Mouse (Mus musculus) small intestine, adult 2 months (tissue): ENCODE measurements around the gene Smarca5. TPM values are rescaled to one million over a fixed set of nuclear protein-coding genes. Genes with fewer than 3 reads are reported as not detected.

ENCODE experiments used
- H3K27ac ChIP-seq: fragments of 200-500 bp; 2 replicates; pipeline ENCODE4 v1.5.1; 2012; ENCODE audit warnings: low read depth, low read length, control low read depth, inconsistent platforms; ENCODE audit not compliant: insufficient read depth
- H3K27me3 ChIP-seq: fragments of 200-500 bp; 2 replicates; pipeline ENCODE4 v1.6.1; 2012; ENCODE audit warnings: mild to moderate bottlenecking, moderate library complexity, low read length, inconsistent platforms; ENCODE audit not compliant: control insufficient read depth, insufficient read depth
- H3K36me3 ChIP-seq: fragments of 200-500 bp; 2 replicates; pipeline ENCODE4 v1.6.1; 2012; ENCODE audit warnings: mild to moderate bottlenecking, low read length, control low read depth, inconsistent platforms; ENCODE audit not compliant: control insufficient read depth, insufficient read depth
- H3K4me1 ChIP-seq: fragments of 200-500 bp; 2 replicates; pipeline ENCODE4 v1.6.1; 2012; ENCODE audit warnings: low read length, inconsistent platforms, mixed read lengths; ENCODE audit not compliant: control insufficient read depth, insufficient read depth, insufficient read length
- H3K4me3 ChIP-seq: fragments of 200-500 bp; 2 replicates; pipeline ENCODE4 v1.5.1; 2012; ENCODE audit warnings: low read depth, mild to moderate bottlenecking, control low read depth, inconsistent platforms, low read length, moderate library complexity
- CTCF ChIP-seq: fragments of 200-500 bp; IDR thresholded peaks from 2 replicates; pipeline ENCODE4 v1.5.1; 2012; ENCODE audit warnings: low read depth, mild to moderate bottlenecking, control low read depth, inconsistent platforms, low read length, moderate library complexity, mixed read lengths; ENCODE audit not compliant: insufficient replicate concordance, insufficient read length; ENCODE audit errors: extremely low read depth
- POLR2A ChIP-seq: fragments of 200-500 bp; IDR thresholded peaks from 2 replicates; pipeline ENCODE4 v1.6.1; 2012; ENCODE audit warnings: low read depth, mild to moderate bottlenecking, control low read depth, inconsistent platforms, low read length, moderate library complexity
- WGBS: fragments of 180-500 bp; shearing (Covaris S2); methylation state at CpG from one replicate; pipeline ENCODE4 v1.1.7; 2018; 5-methylcytosine and 5-hydroxymethylcytosine counted together
- polyA plus RNA-seq: library from polyadenylated mRNA; depleted of rRNA; stranded (reverse); fragments of >200 nt; gene quantifications from 2 replicates; pipeline ENCODE4 v1.2.3, GENCODE M21; 2012; rRNA removed

The Smarca5 gene
- polyA plus RNA-seq, 1 experiment: 7.0 TPM

DNA sequence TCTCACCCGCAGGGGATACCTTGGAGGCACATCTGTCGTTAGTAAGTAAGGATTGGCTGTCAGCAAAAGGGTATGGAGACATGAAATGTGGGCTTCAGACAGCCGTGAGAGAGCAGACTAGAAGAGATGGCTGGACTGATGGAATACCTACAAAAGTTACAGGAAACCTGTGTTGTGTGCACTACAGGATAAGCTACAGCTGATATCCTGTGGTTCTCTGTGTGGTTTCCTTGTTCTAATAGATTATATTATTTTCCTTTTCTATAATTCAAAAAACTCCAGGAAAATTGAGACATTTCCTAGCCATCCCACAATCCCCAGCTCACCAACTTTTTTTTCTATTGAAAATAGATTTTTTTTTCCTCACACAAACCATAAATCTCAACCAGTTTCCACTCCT, 75.8 kb downstream of the Smarca5 start:
- Histone ChIP-seq H3K27ac (no peak overlapping the region), H3K4me1 (no peaks in the 10 kb centered on the region), H3K27me3 (no peaks in the 10 kb centered on the region), H3K36me3 (no peaks in the 10 kb centered on the region), H3K4me3 (no peak overlapping the region)
- WGBS: 71% methylated on average over 3 of the region's 3 CpGs
- TF ChIP-seq CTCF: no peak
- no peak for TF ChIP-seq POLR2A

DNA sequence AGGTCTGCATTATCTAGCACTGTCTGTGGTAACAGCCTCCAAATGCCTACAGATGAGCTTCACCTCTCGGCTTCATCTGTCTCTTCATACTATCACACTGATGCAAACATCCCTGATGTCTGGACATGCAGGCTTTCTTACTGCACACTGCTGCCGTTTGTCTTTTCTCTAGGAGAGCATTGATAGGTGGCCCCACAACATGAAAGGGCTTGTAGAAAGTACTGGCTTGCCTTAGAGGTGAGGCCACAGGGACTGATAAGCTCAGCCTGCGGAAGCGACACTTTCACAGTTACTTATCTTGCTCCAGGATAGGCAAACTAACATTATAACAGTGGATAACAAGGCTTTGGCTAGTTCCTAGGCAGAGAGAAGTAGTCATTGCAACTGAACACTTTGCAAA, 78.2 kb downstream of the Smarca5 start:
- Histone ChIP-seq H3K4me1 (no peaks in the 10 kb centered on the region), H3K27me3 (no peaks in the 10 kb centered on the region), H3K4me3 (no peak overlapping the region), H3K36me3 (no peaks in the 10 kb centered on the region), H3K27ac (no peak overlapping the region)
- TF ChIP-seq CTCF (no peak), POLR2A (no peak)
- 37% methylated on average over 4 of the region's 4 CpGs for WGBS

DNA sequence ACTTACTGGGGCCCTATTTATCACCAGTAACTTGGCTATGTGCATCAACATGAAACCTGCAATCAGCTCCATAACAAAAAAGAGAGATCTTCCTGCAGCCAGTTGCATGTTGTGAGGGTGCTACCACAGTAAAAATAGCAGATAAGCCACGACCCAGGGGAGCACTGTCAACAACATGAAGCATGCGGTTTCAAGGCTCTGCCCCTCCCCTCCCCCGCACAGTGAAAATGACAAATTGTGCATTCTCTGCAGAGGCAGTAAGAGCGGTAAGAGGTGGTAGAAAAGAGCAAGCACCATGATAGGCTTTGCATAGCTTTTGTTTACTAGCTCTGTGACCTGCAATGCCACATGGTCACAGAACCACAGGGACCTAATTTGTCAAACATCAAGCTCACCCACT, 81.7 kb downstream of the Smarca5 start:
- H3K4me1 ChIP-seq: no peaks in the 10 kb centered on the region
- H3K4me3 ChIP-seq: no peak overlapping the region
- no peaks in the 10 kb centered on the region for H3K27me3 ChIP-seq
- TF ChIP-seq CTCF (no peak), POLR2A (no peak)
- no peaks in the 10 kb centered on the region for H3K36me3 ChIP-seq
- H3K27ac ChIP-seq: no peak overlapping the region
- WGBS: 31% methylated on average over 4 of the region's 4 CpGs

Other genes starting within 250 kb of the Smarca5 start
- not detected in 2 replicates for gene Gypa, start 245.7 kb downstream of the Smarca5 start, polyA plus RNA-seq
- not detected in 2 replicates for gene Frem3, start 128.4 kb downstream of the Smarca5 start, polyA plus RNA-seq
- gene Gab1, start 141.0 kb upstream of the Smarca5 start, polyA plus RNA-seq: 6.1 and 13.6 TPM in 2 replicates